Mouse (Mus musculus): ENCODE data around the gene Abcb1a. TPM values are rescaled to one million over a fixed set of nuclear protein-coding genes. Genes with fewer than 3 reads are reported as not detected.
A peak's percentile ranks its signal among the peaks of the same experiment; 100 is the strongest.

Abcb1a gene
- 0.86 and 1.1 TPM in 2 replicates for polyA plus RNA-seq (2016; fragmentation: Nextera tagmentation; extraction: Ambion mirVana)

DNA sequence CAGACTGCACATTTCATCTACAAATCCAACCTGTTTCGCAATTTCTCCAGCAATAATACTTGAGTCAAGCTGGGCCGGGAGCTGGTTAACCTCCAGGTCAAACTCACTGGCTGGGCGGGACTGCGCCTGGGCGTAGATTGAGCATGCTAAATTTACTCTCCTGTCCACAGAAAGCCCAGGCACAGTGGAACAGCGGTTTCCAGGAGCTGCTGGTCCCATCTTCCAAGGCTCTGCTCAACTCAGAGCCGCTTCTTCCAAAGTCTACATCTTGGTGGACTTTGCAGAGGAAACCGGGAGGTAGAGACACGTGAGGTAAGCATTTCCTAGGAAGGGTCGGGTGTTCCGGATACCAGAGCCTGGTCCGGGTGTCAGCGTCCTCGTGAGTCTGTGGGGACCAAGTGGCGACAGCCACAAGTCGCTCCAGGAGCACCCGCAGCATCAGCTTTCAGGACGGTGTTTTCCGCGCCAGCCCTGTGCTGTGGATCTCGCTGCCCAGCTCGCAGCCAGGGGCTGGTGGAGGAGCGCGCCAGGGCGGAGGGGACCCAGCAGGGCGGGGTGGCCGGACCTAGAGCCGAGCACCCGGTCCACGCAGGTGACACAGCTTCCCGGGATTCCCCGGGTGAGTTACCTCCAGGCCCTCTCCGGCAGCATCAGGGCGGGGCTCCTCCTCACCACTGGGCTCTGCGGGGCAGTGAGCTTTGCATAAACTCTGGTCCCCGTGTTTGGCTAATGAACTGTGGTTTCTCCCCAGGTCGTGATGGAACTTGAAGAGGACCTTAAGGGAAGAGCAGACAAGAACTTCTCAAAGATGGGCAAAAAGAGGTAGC lies at the start of gene Abcb1a:
Abcb1a (plus strand) TSS at position 167 of the 827 bp plus-strand sequence.
- no peaks in the 10 kb centered on the region for H3K36me3 ChIP-seq
- peak within 1 kb of the TSS; percentile 44; the same call in 1 of the 2 replicates for H3K9ac ChIP-seq
- WGBS = 7% methylated on average over 37 of the region's 37 CpGs
- no peaks in the 10 kb centered on the region for H3K27me3 ChIP-seq (replicated peaks)
- peak within 1 kb of the TSS; percentile 36 for H3K4me3 ChIP-seq
- peak within 1 kb of the TSS; percentile 77 for H3K4me2 ChIP-seq (replicated peaks)
- no peak within 1 kb of the TSS for H3K27ac ChIP-seq
- peaks cover 8% of the 10 kb centered on the region for H3K4me1 ChIP-seq
- H3K9me3 ChIP-seq = no peaks in the 10 kb centered on the region
- ATAC-seq (ENCODE audit: low FRiP score, low read depth) = peak; percentile 74

DNA sequence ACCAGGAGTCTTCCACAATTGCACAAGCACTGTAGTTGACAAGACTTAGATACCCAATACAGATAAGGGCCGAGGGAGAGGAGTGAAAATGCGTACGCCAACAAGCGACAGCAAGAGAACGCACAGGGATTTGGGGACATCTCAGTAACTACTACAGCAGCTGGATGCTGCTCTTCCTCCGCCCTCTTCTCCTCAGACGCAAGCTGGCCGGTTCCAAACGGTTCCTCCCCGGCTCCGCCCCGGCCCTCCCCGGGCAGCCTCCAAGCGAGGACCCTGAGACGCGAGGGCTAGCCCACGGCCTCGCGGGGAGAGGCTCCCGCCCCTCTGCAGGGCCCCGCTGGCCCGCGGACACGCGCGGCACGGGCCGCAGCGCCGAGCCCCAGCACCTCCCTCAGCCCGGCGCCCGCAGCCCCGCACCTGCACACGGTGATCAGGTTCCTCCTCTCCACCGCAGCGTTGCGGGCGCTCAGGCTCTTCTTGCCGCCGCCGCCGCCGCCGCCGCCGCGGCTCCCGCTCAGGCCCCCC lies 37.7 kb upstream of the Abcb1a start:
- no peaks in the 10 kb centered on the region for H3K9me3 ChIP-seq
- peak overlapping the region; percentile 87 for H3K9ac ChIP-seq
- H3K27me3 ChIP-seq (replicated peaks) = no peaks in the 10 kb centered on the region
- peak overlapping the region; percentile 86 for H3K4me3 ChIP-seq
- peak overlapping the region; percentile 79 for H3K27ac ChIP-seq
- no peaks in the 10 kb centered on the region for H3K4me1 ChIP-seq
- ATAC-seq (ENCODE audit: low FRiP score, low read depth) = peak; percentile 75
- WGBS = under 1% methylated on average over 45 of the region's 49 CpGs
- peak overlapping the region; percentile 90 for H3K4me2 ChIP-seq (replicated peaks)
- no peaks in the 10 kb centered on the region for H3K36me3 ChIP-seq

DNA sequence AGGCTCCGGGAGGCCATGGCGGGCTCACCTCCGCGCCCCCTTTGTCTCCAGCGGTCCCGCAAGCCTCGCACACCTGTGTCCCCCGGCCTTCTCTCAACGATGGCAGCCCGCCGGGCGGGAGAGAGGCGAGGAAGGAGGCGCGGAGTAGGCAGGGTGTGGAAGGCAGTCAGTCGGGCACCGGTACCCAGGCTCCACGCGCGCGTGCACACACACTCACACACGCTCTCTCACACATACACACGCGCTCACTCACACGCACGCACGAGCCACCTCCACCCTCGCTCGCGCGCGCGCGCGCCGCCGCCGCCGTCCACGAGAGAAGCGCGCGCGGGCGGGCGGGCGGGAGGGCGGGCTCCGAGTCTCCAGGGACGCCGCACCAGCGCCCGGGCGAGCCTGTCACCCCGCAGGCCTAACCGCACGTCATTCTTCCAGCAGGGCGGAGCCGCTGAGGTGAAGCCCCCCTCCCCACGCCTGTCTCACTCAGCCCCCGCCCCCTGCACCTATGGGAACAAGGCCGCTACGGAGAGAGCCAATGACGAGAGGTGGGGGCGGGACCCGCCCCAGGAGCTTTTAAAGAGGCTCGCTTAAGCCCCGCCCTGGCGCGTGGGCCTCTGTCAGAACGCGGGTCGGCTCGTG lies 37.2 kb upstream of the Abcb1a start, which contains the start of gene Rundc3b:
Rundc3b (minus strand) TSS at position 357 of the 636 bp plus-strand sequence.
- H3K9me3 ChIP-seq = no peaks in the 10 kb centered on the region
- peak; percentile 98 for ATAC-seq (ENCODE audit: low FRiP score, low read depth)
- H3K4me1 ChIP-seq = no peaks in the 10 kb centered on the region
- under 1% methylated on average over 51 of the region's 74 CpGs for WGBS
- no peaks in the 10 kb centered on the region for H3K36me3 ChIP-seq
- peak within 1 kb of the TSS; percentile 90 for H3K4me2 ChIP-seq (replicated peaks)
- peak within 1 kb of the TSS; percentile 79 for H3K27ac ChIP-seq
- H3K27me3 ChIP-seq (replicated peaks) = no peaks in the 10 kb centered on the region
- H3K4me3 ChIP-seq = peak within 1 kb of the TSS; percentile 86
- peak within 1 kb of the TSS; percentile 87 for H3K9ac ChIP-seq

DNA sequence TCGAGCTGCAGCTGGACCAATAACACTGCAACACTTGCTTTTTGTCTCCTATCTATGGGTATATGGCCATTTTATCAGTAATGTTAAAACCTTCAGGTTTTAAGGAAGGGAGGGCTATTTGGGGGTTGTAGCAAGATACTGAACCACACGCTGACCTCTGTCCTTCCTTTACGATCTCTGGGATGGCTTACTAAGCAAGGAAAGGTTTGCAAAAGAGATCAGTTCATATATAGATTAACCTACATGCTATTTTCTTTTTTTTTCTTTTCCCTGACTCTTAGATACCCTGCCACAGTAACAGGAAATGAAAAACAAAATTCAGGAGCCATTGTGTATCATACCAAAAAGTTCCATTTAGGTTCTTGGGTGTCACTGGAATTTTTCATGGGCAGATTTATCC lies 27.0 kb upstream of the Abcb1a start:
- no peaks in the 10 kb centered on the region for H3K4me1 ChIP-seq
- H3K4me3 ChIP-seq = no peak overlapping the region
- no peaks in the 10 kb centered on the region for H3K9me3 ChIP-seq
- 89% methylated on average over 3 of the region's 3 CpGs for WGBS
- ATAC-seq (ENCODE audit: low FRiP score, low read depth) = no peak
- H3K27ac ChIP-seq = no peak overlapping the region
- H3K4me2 ChIP-seq (replicated peaks) = no peak overlapping the region
- H3K36me3 ChIP-seq = no peaks in the 10 kb centered on the region
- H3K27me3 ChIP-seq (replicated peaks) = no peaks in the 10 kb centered on the region
- H3K9ac ChIP-seq = no peak overlapping the region

DNA sequence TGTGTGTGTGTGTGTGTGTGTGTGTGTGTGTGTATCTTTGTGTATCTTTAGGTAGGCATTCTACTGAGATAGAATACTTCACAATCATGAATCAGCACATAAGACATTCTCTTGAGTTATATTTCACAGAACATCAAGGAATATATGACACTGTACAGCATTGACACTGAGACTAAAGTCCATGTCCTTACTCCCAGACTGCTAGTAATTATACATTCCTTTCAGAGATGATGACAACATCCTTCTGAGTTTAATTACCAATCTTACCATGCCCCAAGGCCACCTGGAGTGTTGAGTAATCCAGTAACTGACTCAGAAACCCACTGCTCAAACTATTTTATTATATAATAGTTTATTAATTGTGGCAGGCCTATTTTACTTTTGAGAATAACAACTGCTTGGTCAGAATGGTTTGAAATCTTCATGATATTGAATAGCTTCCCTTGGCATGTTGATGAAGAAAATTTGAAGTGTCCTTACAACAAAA lies 25.3 kb upstream of the Abcb1a start:
- no peaks in the 10 kb centered on the region for H3K9me3 ChIP-seq
- no peak overlapping the region for H3K4me3 ChIP-seq
- H3K4me2 ChIP-seq (replicated peaks) = no peak overlapping the region
- H3K36me3 ChIP-seq = no peaks in the 10 kb centered on the region
- no peaks in the 10 kb centered on the region for H3K27me3 ChIP-seq (replicated peaks)
- no peaks in the 10 kb centered on the region for H3K4me1 ChIP-seq
- H3K9ac ChIP-seq = no peak overlapping the region
- ATAC-seq (ENCODE audit: low FRiP score, low read depth) = no peak
- no peak overlapping the region for H3K27ac ChIP-seq

DNA sequence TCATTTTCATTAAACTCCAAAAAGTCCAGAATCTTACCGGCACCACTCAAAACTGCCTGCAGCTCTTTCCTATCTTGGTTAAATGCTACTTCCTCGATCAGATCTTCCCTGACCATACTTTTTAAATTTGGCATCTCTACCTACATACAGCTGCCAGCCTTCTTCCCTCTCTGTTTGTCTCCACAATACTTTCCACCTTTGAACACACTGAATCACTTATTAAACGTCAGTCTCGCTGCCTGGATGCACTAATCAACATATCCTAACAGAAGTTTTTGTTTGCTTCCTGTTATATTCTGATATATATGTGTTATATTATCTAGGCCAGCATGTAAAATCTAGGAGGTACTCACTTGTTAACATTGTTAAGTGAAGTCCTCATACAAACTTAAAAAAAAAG lies 11.6 kb upstream of the Abcb1a start:
- no peak overlapping the region for H3K4me2 ChIP-seq (replicated peaks)
- 81% methylated on average over 4 of the region's 4 CpGs for WGBS
- H3K36me3 ChIP-seq = no peaks in the 10 kb centered on the region
- H3K9ac ChIP-seq = no peak overlapping the region
- H3K4me3 ChIP-seq = no peak overlapping the region
- H3K27ac ChIP-seq = no peak overlapping the region
- no peaks in the 10 kb centered on the region for H3K9me3 ChIP-seq
- H3K4me1 ChIP-seq = no peaks in the 10 kb centered on the region
- no peak for ATAC-seq (ENCODE audit: low FRiP score, low read depth)
- H3K27me3 ChIP-seq (replicated peaks) = no peaks in the 10 kb centered on the region

DNA sequence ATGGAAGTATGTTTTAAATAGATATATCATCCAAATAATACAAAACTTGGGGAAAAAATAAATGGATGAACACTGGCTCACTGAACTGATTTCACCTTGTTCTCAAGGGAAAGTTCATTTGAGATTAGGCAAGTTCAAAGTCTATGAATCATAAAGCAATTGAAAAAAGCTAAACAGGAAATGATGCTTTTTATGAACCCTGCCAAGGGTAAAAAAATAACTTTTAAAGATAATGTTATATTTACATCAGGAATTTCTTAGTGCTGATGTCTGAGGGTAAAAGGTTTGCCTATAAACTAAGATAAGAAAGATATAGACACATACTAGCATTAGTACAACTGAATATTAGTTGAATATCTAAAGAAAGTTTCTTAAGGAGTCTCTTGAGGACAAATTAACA lies 11.1 kb upstream of the Abcb1a start:
- Histone ChIP-seq H3K27me3 (replicated peaks) (no peaks in the 10 kb centered on the region), H3K4me1 (no peaks in the 10 kb centered on the region), H3K4me2 (replicated peaks) (no peak overlapping the region), H3K36me3 (no peaks in the 10 kb centered on the region), H3K27ac (no peak overlapping the region), H3K9ac (no peak overlapping the region), H3K9me3 (no peaks in the 10 kb centered on the region), H3K4me3 (no peak overlapping the region)
- no peak for ATAC-seq (ENCODE audit: low FRiP score, low read depth)

DNA sequence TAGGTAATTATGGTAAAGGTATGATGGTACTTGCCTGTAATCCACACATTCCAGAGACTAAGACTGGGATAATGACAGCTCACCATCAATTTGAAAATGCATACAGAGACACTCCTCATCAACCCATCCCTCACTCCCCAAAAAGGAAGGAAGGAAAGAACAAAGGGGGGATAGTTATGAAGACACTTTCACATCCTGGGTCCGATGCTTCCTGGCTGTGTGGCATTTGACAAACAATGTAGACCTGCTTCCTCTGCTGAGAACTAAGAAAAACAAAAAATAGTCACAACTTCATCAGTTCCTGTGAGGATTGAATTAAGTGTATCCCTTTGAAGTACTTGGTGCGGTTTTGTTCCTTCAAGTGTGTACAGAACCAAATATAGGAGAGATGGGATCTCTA lies 7.8 kb upstream of the Abcb1a start:
- H3K27ac ChIP-seq = no peak overlapping the region
- no peaks in the 10 kb centered on the region for H3K9me3 ChIP-seq
- no peak overlapping the region for H3K9ac ChIP-seq
- H3K4me1 ChIP-seq = no peaks in the 10 kb centered on the region
- H3K4me3 ChIP-seq = no peak overlapping the region
- 91% methylated on average over 2 of the region's 2 CpGs for WGBS
- no peak for ATAC-seq (ENCODE audit: low FRiP score, low read depth)
- H3K4me2 ChIP-seq (replicated peaks) = no peak overlapping the region
- no peaks in the 10 kb centered on the region for H3K27me3 ChIP-seq (replicated peaks)
- no peaks in the 10 kb centered on the region for H3K36me3 ChIP-seq

DNA sequence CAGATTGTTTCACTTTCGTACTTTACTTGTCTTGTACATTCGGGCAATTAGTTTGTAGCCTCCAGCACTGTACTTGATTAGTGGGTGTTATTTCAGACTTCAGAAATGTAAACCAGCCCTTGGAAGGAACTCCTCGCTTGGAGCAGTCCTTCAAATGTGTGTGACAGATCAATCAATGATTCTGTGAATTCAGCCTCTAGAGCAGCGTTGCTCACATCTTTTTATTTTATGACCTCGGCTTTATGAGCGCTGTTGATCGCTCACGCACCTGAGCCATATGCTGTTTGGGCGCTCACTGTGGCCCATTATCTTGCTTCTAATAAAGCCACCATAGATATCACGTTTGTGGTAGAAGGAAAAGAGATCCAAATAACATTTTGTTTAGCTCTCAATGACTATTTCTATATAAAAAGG lies 868 bp downstream of the Abcb1a start:
- no peak overlapping the region for H3K9ac ChIP-seq
- peak overlapping the region; percentile 77 for H3K4me2 ChIP-seq (replicated peaks)
- peaks cover 8% of the 10 kb centered on the region for H3K4me1 ChIP-seq
- H3K27me3 ChIP-seq (replicated peaks) = no peaks in the 10 kb centered on the region
- H3K4me3 ChIP-seq = peak overlapping the region; percentile 36; the same call in 1 of the 2 replicates
- ATAC-seq (ENCODE audit: low FRiP score, low read depth) = peak; percentile 53; the same call in 1 of the 2 replicates
- no peaks in the 10 kb centered on the region for H3K9me3 ChIP-seq
- no peak overlapping the region for H3K27ac ChIP-seq
- H3K36me3 ChIP-seq = no peaks in the 10 kb centered on the region
- WGBS = 65% methylated on average over 10 of the region's 10 CpGs

DNA sequence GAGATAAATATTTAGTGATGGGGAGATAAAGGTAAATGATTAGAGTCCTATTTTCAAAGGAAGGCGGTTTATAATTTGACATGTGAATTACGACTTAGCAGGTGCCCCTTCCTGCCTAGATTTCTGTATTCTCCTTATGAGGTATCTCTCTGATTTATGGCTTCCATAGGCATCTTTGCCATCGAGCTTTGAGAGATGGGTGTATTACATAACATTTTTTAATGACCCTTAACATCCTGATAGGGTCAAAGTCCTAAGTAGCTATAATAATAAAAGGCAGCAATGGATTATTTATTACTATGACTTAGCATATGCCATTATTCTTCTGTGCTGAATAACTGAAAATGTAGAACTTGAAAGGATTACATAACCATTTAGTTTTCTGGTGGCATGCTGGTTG lies 4.8 kb downstream of the Abcb1a start:
- Histone ChIP-seq H3K27ac (no peak overlapping the region), H3K4me1 (peaks cover 8% of the 10 kb centered on the region), H3K27me3 (replicated peaks) (no peaks in the 10 kb centered on the region), H3K36me3 (no peaks in the 10 kb centered on the region), H3K4me2 (replicated peaks) (no peak overlapping the region), H3K9me3 (no peaks in the 10 kb centered on the region), H3K9ac (no peak overlapping the region), H3K4me3 (no peak overlapping the region)
- no peak for ATAC-seq (ENCODE audit: low FRiP score, low read depth)
- 61% methylated on average over 3 of the region's 3 CpGs for WGBS

DNA sequence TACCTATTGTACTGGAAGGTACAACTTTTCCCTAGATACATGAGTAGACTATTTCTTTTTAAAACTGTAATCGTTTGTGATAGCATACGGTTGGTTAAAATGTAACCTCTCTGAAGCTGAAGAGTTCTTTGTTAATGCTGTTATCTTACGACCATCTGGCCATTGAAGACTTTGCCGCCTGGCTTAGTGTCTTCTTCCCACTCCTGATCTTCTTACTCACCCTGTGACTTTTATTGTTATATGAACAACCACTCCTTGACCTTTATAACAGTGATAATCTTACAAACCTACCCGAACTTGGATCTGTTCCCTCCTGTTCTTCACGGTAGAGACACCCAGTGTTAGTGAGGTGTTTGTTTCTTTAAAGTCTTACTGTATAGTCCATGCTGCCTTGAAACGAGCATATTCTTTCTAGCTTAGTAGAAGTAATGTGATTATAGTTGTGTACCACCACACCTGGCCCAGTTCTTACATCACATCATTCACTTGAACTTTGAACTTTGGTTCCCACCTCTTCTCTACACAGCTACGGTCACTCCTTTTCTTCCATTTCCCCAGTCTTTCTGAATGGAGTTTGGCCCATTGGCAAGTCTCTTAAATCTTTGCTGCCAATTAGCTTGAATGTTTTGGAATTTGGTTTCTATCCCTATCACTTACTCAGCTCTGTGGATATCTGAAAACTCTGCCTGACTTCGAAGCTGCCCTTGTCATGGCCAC lies 8.0 kb downstream of the Abcb1a start:
- H3K27ac ChIP-seq = no peak overlapping the region
- no peaks in the 10 kb centered on the region for H3K36me3 ChIP-seq
- no peaks in the 10 kb centered on the region for H3K4me1 ChIP-seq
- no peak overlapping the region for H3K4me3 ChIP-seq
- no peak for ATAC-seq (ENCODE audit: low FRiP score, low read depth)
- no peak overlapping the region for H3K4me2 ChIP-seq (replicated peaks)
- no peaks in the 10 kb centered on the region for H3K27me3 ChIP-seq (replicated peaks)
- H3K9me3 ChIP-seq = no peaks in the 10 kb centered on the region
- 85% methylated on average over 9 of the region's 9 CpGs for WGBS
- H3K9ac ChIP-seq = no peak overlapping the region

DNA sequence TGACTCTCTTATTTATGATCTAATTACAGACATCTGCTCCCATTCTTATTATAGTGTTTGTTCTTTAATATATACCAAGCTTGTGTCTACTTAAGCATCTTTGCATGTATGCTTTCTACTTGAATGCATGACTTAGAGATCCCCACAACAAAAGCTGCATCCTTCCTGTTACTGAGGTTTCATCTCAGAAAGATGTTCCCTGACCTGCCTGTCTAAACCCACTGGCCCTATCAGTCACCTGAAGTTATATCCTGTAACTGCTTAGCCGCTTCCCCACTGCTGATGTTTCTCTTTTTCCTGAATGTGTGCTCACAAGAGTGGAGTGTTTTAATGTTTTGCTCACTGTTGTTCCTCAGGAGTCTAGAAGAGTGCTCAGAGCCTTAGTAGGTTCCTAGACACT lies 9.7 kb downstream of the Abcb1a start:
- Histone ChIP-seq H3K4me3 (no peak overlapping the region), H3K4me2 (replicated peaks) (no peak overlapping the region), H3K27me3 (replicated peaks) (no peaks in the 10 kb centered on the region), H3K9ac (no peak overlapping the region), H3K9me3 (no peaks in the 10 kb centered on the region), H3K27ac (no peak overlapping the region), H3K36me3 (no peaks in the 10 kb centered on the region), H3K4me1 (no peaks in the 10 kb centered on the region)
- ATAC-seq (ENCODE audit: low FRiP score, low read depth) = no peak
- 92% methylated on average over 1 of the region's 1 CpGs for WGBS
